Mouse (Mus musculus) CD8-positive naive resting alpha-beta T cell, adult 2 months (primary cell): ENCODE data around the gene Adcy7.
A peak's percentile ranks its signal among the peaks of the same experiment; 100 is the strongest.

Experiments
- DNase-seq, 2 experiments: peaks; one replicate each; pipeline ENCODE4 v3.0.0; 2022; ENCODE audit warnings: low read depth in 2 of 2, low spot score in 2 of 2

Adcy7 gene

DNA sequence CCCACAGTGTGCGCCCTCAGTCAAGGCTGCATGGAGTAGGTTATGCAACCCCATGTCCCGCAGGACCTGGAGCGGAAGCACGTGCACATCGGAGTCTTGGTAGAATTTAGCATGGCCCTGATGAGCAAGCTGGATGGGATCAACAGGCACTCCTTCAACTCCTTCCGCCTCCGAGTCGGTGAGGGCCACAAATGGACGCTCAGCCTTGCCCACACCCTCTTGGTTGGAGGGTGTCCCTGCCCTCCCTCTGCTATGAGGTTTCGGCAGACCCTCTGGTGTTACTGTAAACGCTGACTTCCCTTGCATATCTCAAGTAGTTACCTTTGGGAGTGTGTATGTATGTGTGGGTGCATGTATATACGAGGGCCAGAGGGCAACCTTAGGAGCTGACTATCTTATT is 54.1 kb downstream of the Adcy7 start:
- DNase-seq: no peak

DNA sequence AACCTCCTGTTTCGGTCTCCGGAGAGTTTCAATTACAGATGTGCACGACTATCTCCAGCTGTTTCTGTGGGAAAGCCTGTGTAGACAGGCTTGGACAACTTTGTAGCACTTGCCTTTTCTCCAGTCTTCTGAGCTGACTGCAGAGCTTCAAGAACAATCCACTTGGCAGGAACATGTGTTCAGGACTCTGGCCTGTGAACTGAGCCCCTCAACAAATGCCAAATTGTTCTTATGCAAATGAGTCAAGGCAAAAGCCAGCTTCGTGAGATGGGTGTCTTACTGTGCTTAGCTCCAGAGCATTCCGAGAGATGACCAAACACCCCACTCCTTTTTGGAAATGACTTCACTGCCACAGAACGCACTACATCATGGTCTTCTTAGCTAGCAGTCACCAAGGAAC is 56.5 kb downstream of the Adcy7 start:
- DNase-seq: no peak

GRCm38 (mm10) chr8:88330816-88331215 is 58.6 kb downstream of the Adcy7 start:
- no peak for DNase-seq

DNA sequence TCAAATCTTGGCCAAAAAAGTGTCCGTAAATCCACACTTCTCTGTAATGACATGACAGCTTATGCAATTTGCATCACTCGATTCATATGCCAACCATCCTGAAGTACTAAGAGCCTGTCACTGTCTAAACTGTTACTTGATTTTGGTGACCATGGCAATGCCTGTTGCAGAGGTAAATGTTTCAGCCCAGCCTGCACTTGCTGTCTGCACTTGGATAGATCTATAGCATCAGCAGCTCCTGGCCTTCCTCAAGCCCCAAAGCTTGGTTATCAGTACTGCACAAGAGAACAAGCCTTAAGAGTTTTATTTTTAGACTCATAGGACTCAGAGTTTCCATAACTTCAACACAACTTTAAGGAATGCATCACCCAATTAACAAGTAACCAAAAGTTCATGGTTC is 62.2 kb downstream of the Adcy7 start:
- no peak for DNase-seq

GRCm38 (mm10) chr8:88334975-88335374 is 62.8 kb downstream of the Adcy7 start:
- no peak for DNase-seq

GRCm38 (mm10) chr8:88339221-88339620 is 67.0 kb downstream of the Adcy7 start:
- no peak for DNase-seq

- no peak for DNase-seq
Observed at GRCm38 (mm10) chr8:88339887-88340695, 67.9 kb downstream of the Adcy7 start.

GRCm38 (mm10) chr8:88342026-88342425 is 69.8 kb downstream of the Adcy7 start:
- no peak for DNase-seq

DNA sequence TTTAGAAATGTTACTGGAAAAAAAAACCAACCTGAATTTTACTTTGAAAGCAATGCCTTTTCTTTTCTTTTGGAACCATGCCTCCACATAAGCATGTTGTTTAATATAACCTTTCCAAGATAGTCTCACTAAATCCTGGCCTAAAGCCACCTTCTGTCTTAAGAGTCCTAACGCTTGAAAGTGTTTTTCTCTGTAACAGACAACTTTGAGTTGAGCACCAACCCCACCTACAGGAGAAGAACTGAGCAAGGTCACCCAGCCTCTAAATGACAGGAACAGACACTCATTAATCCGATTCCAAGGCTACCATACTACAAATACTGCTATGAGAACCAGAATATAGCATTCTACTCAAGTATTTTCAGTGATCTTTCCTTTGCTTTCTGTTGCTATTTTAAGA is 76.8 kb downstream of the Adcy7 start:
- no peak for DNase-seq

DNA sequence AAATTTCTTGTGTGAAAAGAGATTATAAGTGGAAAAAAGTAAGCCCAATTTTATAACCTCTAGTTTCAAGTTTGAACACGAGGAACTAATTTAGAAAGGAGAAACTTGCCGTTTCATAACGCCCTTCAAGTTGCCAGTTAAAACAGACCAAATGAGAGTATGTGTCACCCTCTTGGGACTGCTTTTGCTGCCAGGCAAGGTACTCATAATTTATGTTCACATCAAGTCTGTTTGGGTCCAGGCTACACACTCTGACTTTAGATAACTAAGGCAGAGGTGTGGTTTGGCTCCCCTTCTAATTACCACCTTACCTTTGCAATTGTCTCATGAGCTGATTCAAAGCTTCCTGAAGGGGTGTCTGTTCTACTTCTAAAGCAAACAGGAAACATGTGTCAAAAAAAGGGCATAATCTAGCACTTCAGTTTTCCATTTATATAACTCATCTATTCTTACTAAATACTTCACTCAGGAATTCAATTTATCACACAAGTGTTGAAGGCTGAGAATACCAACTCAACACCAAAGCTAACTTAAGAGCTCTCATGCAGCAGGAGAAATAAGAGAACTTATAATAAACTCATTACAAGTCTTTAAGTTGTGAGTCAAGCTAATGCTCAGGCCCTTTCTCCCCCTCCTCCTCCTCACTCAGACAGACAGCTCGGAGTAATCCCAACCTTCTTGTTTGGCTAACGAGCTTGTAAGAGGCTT is 85.2 kb downstream of the Adcy7 start:
- no peak for DNase-seq

DNA sequence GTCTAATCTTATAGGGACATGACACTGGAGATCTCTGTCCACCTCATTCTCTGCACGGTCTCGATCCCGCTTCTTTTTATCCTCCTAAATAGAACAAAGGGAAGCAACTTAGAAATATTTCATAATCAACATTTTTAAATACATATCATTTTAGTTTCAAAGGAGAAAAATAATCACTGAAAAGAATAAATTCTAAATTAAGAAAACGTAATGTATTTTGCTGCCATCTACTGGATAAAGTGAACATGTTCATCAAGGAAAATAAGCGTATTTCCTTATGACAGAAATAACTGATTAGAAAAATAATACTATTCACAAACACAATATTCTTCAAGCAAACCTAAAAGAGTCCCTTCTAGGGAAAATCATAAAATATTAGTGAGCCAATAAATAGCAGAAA is 85.7 kb downstream of the Adcy7 start:
- no peak for DNase-seq

- no peak for DNase-seq
Observed at GRCm38 (mm10) chr8:88359959-88360358, 87.8 kb downstream of the Adcy7 start.

DNA sequence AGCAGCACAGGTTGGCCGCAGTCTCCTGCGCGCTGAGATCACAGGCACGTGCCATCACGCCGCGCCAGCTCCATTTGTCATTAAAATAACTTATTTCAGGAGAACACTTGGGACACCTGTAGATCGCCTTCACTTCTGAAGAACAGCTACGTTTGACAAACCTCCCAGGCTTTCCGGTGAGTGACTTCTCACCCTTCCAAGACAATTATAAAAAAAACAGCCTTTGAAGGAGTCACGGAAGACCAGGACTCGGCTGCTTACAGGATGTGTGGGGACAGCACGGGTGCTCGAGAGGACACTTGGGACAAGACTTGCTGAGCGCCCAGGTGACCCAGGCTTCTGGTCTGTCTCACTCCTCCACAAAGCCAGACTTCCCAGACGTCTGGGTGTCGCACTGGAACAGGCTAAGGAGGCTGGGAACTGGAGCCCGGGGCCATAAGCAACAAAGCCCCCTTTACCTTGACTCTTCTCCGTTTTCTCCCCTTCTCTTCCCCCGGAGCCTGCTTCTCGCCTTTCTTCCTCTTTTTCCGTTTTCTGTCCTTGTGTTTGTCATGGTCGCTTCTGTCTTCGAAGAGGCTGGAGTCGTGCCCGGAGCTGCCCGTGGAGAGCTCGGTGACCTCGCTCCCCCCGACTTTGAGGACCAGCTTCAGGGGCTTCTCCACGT is 89.0 kb downstream of the Adcy7 start:
- DNase-seq: peak; percentile 14

- peak; percentile 76 to 79 for DNase-seq
Observed at GRCm38 (mm10) chr8:88361708-88362428, 89.7 kb downstream of the Adcy7 start, which contains the start of gene Brd7. Brd7 (minus strand) TSS chr8:88362194.

DNA sequence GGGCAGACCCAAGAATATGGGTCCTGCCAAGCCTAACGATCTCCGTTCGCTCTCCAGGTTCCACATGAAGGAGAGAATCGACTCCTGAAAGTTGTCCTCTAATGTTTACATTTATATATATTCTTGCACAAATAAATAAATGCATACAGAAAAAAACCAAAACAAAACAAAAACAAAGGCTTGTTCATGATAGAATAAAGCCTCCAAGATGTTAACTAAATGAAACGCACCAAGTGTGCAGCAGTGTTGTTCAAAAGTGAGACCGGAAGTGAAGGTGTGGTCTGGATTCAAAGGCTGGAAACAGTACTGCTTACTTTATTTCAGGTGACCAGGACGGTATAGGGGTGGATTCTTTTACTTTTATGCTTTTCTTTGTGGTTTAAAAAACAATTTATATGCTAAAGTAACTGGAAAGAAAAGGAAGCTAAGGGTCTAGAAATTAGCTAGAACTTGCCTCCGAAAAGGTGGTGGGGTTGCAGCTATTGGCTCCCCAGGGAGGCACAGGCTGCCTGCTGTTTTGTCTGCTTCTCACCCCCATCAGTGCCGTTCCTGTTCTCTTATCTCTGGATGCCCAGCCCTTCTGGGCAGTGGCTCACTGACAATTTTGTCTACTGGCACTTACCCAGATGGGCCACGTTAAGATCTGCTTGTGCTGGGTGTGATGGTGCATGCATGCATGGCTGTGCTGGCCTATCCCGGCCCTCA is 90.4 kb downstream of the Adcy7 start:
- no peak for DNase-seq

- no peak for DNase-seq
Observed at GRCm38 (mm10) chr8:88369221-88369620, 97.0 kb downstream of the Adcy7 start.

GRCm38 (mm10) chr8:88369805-88370204 is 97.6 kb downstream of the Adcy7 start:
- DNase-seq: no peak

- DNase-seq: no peak
Observed at GRCm38 (mm10) chr8:88371522-88371921, 99.3 kb downstream of the Adcy7 start.

GRCm38 (mm10) chr8:88376836-88377582 is 104.8 kb downstream of the Adcy7 start:
- DNase-seq: no peak
